28 mouse cellular contexts compared by ENCODE assay signal in genomic region chr16:76498233-76498632, GRCm38 (mm10).
"Had no signal": no experiment of that assay in that cellular context is flagged by ENCODE, and none has a peak within 500 bp of the region (broad histone marks: within the 10 kb centered on the region; RNA-seq: fewer than 3 reads in every experiment).

No protein-coding gene starts in this region.

- H3K9me3 ChIP-seq: heart, embryonic 10.5 days; heart, embryonic 12.5 days; hindbrain, embryonic 10.5 days; hindbrain, embryonic 12.5 days; intestine, embryonic 15.5 days; limb, embryonic 13.5 days; limb, embryonic 15.5 days; liver, embryonic 12.5 days had no signal

- H3K27ac ChIP-seq: heart, embryonic 10.5 days; hindbrain, embryonic 10.5 days; hindbrain, embryonic 12.5 days; hindbrain, embryonic 14.5 days; intestine, embryonic 15.5 days; layer of hippocampus, adult 2 months; limb, embryonic 13.5 days; limb, embryonic 15.5 days; liver, embryonic 12.5 days; liver, embryonic 14.5 days had no signal

- DNase-seq: gastrocnemius, postnatal 10 days; gastrocnemius, postnatal 25 days; heart, adult 18-20 months; heart, postnatal 10 days; heart, postnatal 4 days; kidney, adult 18-20 months; kidney, adult 8-10 months; kidney, postnatal 10 days; kidney, postnatal 25 days; kidney, postnatal 4 days; layer of hippocampus, adult 9-11 months; layer of hippocampus, postnatal 36 days; left cerebral cortex, postnatal 4 days; lung, adult 18-20 months had no signal

- H3K4me3 ChIP-seq: heart, embryonic 10.5 days; heart, embryonic 12.5 days; hindbrain, embryonic 10.5 days; hindbrain, embryonic 12.5 days; intestine, embryonic 15.5 days; layer of hippocampus, adult 2 months; limb, embryonic 13.5 days; limb, embryonic 15.5 days; liver, embryonic 12.5 days had no signal

- H3K4me2 ChIP-seq: heart, embryonic 12.5 days; hindbrain, embryonic 12.5 days; hindbrain, embryonic 14.5 days; intestine, embryonic 15.5 days; limb, embryonic 13.5 days; limb, embryonic 15.5 days; liver, embryonic 12.5 days had no signal

- H3K36me3 ChIP-seq: heart, embryonic 10.5 days; heart, embryonic 12.5 days; hindbrain, embryonic 10.5 days; hindbrain, embryonic 12.5 days; intestine, embryonic 15.5 days; limb, embryonic 13.5 days; limb, embryonic 15.5 days; liver, embryonic 12.5 days had no signal

- H3K9ac ChIP-seq: heart, embryonic 12.5 days; hindbrain, embryonic 12.5 days; hindbrain, embryonic 14.5 days; intestine, embryonic 15.5 days; limb, embryonic 13.5 days; limb, embryonic 15.5 days; liver, embryonic 12.5 days; liver, embryonic 14.5 days had no signal

- H3K4me1 ChIP-seq: hindbrain, embryonic 10.5 days; hindbrain, embryonic 12.5 days; intestine, embryonic 15.5 days; limb, embryonic 13.5 days; limb, embryonic 15.5 days; liver, embryonic 12.5 days had no signal

- H3K27me3 ChIP-seq: heart, embryonic 12.5 days; hindbrain, embryonic 12.5 days; intestine, embryonic 15.5 days; limb, embryonic 13.5 days; limb, embryonic 15.5 days; liver, embryonic 12.5 days had no signal

- ATAC-seq: hindbrain, embryonic 16.5 days; inflammation-experienced regulatory T-cells, adult 6 months; intestine, embryonic 15.5 days; intestine, postnatal 0 days; liver, embryonic 12.5 days had no signal
